Mouse (Mus musculus) kidney, postnatal 0 days (tissue): ENCODE measurements around the gene Fopnl. TPM values are rescaled to one million over a fixed set of nuclear protein-coding genes. Genes with fewer than 3 reads are reported as not detected.

Source experiments
- ATAC-seq: fragments of 200-750 bp; cut with Nextera tagmentation; replicated peaks from 2 replicates; pipeline ENCODE4 v1.8.0; 2017; ENCODE audit warnings: low read depth, moderate number of reproducible peaks, moderate TSS enrichment, moderate library complexity; ENCODE audit not compliant: low FRiP score
- DNase-seq: peaks from one replicate; pipeline ENCODE4 v3.0.0-alpha.2; 2016; ENCODE audit warnings: low spot score
- H3K27ac ChIP-seq: fragments of 300-500 bp; sonication (generic); 2 replicates; pipeline ENCODE4 v1.5.1; 2014; ENCODE audit warnings: mild to moderate bottlenecking
- H3K27me3 ChIP-seq: fragments of 300-500 bp; sonication (generic); 2 replicates; pipeline ENCODE4 v1.6.1; 2014; ENCODE audit warnings: low read length, mixed read lengths; ENCODE audit not compliant: insufficient read depth
- H3K36me3 ChIP-seq: fragments of 300-500 bp; sonication (generic); 2 replicates; pipeline ENCODE4 v1.6.1; 2014; ENCODE audit warnings: low read length, mixed read lengths; ENCODE audit not compliant: insufficient read depth
- H3K4me1 ChIP-seq: fragments of 300-500 bp; sonication (generic); replicated peaks from 2 replicates; pipeline ENCODE4 v1.6.1; 2014; ENCODE audit warnings: antibody characterized with exemption, low read length, mixed read lengths; ENCODE audit not compliant: insufficient read depth
- H3K4me2 ChIP-seq: fragments of 300-500 bp; sonication (generic); 2 replicates; pipeline ENCODE4 v1.6.1; 2014; ENCODE audit warnings: mild to moderate bottlenecking, low read length, moderate library complexity, mixed read lengths
- H3K4me3 ChIP-seq: fragments of 300-500 bp; sonication (generic); replicated peaks from 2 replicates; pipeline ENCODE4 v1.5.1; 2014; ENCODE audit warnings: low read depth, low read length
- H3K9ac ChIP-seq: fragments of 300-500 bp; sonication (generic); 2 replicates; pipeline ENCODE4 v1.6.1; 2014; ENCODE audit warnings: low read depth, low read length
- H3K9me3 ChIP-seq: fragments of 300-500 bp; sonication (generic); replicated peaks from 2 replicates; pipeline ENCODE4 v1.6.1; 2016; ENCODE audit warnings: low read length, inconsistent platforms, mixed read lengths
- CTCF ChIP-seq: IDR thresholded peaks from 2 replicates; pipeline ENCODE4 v1.5.1; 2016; ENCODE audit warnings: antibody characterized with exemption, low read depth, mild to moderate bottlenecking, moderate library complexity
- WGBS: fragments of 180-500 bp; shearing (Covaris S2); extraction: QIAGEN DNeasy Blood & Tissue Kit; methylation state at CpG from one replicate; pipeline ENCODE4 v1.1.7; 2014; 5-methylcytosine and 5-hydroxymethylcytosine counted together
- polyA plus RNA-seq: library from polyadenylated mRNA; unstranded; fragments of >200 nt; fragmentation: Nextera tagmentation; extraction: Ambion mirVana; gene quantifications from 2 replicates; pipeline ENCODE4 v1.2.1, GENCODE M21; 2015

Gene Fopnl
- polyA plus RNA-seq, 1 experiment from 2014 or later, result 144 TPM

GRCm38 (mm10) chr16:14303148-14303547, 14.1 kb downstream of the Fopnl start:
- Histone ChIP-seq H3K27ac (peak overlapping the region; percentile 39; the same call in 1 of the 2 replicates), H3K4me3 (no peak overlapping the region), H3K9ac (no peak overlapping the region), H3K4me1 (no peaks in the 10 kb centered on the region), H3K27me3 (no peaks in the 10 kb centered on the region), H3K36me3 (peaks cover 16% of the 10 kb centered on the region), H3K4me2 (no peak overlapping the region), H3K9me3 (no peaks in the 10 kb centered on the region)
- no peak for TF ChIP-seq CTCF
- DNase-seq (no peak), ATAC-seq (no peak)
- 43% methylated on average over 2 of the region's 2 CpGs for WGBS

- no peak overlapping the region for H3K4me2 ChIP-seq
- peaks cover 20% of the 10 kb centered on the region for H3K36me3 ChIP-seq
- no peaks in the 10 kb centered on the region for H3K27me3 ChIP-seq
- no peaks in the 10 kb centered on the region for H3K9me3 ChIP-seq
- ATAC-seq (no peak), DNase-seq (no peak)
- WGBS, result 85% methylated on average over 4 of the region's 4 CpGs
- H3K27ac ChIP-seq, result no peak overlapping the region
- no peak overlapping the region for H3K9ac ChIP-seq
- TF ChIP-seq CTCF, result no peak
- H3K4me3 ChIP-seq, result no peak overlapping the region
- no peaks in the 10 kb centered on the region for H3K4me1 ChIP-seq
Measured at GRCm38 (mm10) chr16:14298461-14298860, 18.7 kb downstream of the Fopnl start.

- Histone ChIP-seq H3K4me3 (no peak overlapping the region), H3K4me1 (0 out of 2 replicates have a peak, but pooled peaks cover 2% of the 10 kb centered on the region), H3K27me3 (no peaks in the 10 kb centered on the region), H3K27ac (no peak overlapping the region), H3K9me3 (no peaks in the 10 kb centered on the region), H3K9ac (no peak overlapping the region), H3K36me3 (peaks cover 20% of the 10 kb centered on the region), H3K4me2 (no peak overlapping the region)
- DNase-seq (no peak), ATAC-seq (no peak)
- WGBS, result 88% methylated on average over 4 of the region's 4 CpGs
- TF ChIP-seq CTCF, result no peak
Measured at GRCm38 (mm10) chr16:14297746-14298145, 19.5 kb downstream of the Fopnl start.

- Histone ChIP-seq H3K9ac (no peak overlapping the region), H3K4me3 (no peak overlapping the region), H3K27ac (no peak overlapping the region), H3K27me3 (no peaks in the 10 kb centered on the region), H3K4me1 (0 out of 2 replicates have a peak, but pooled peaks cover 8% of the 10 kb centered on the region), H3K9me3 (no peaks in the 10 kb centered on the region), H3K36me3 (peaks cover 20% of the 10 kb centered on the region), H3K4me2 (no peak overlapping the region)
- 77% methylated on average over 3 of the region's 3 CpGs for WGBS
- no peak for TF ChIP-seq CTCF
- ATAC-seq (no peak), DNase-seq (no peak)
Measured at GRCm38 (mm10) chr16:14297137-14297536, 20.1 kb downstream of the Fopnl start.

GRCm38 (mm10) chr16:14296544-14297124, 20.6 kb downstream of the Fopnl start:
- no peaks in the 10 kb centered on the region for H3K27me3 ChIP-seq
- H3K27ac ChIP-seq, result no peak overlapping the region
- H3K9me3 ChIP-seq, result no peaks in the 10 kb centered on the region
- ATAC-seq (no peak), DNase-seq (no peak)
- 0 out of 2 replicates have a peak, but pooled peaks cover 13% of the 10 kb centered on the region for H3K4me1 ChIP-seq
- no peak overlapping the region for H3K4me2 ChIP-seq
- no peak overlapping the region for H3K9ac ChIP-seq
- no peak overlapping the region for H3K4me3 ChIP-seq
- no peak for TF ChIP-seq CTCF
- H3K36me3 ChIP-seq, result peaks cover 20% of the 10 kb centered on the region
- 76% methylated on average over 2 of the region's 2 CpGs for WGBS

GRCm38 (mm10) chr16:14295291-14295690, 21.9 kb downstream of the Fopnl start:
- H3K9ac ChIP-seq, result no peak overlapping the region
- H3K4me1 ChIP-seq, result 0 out of 2 replicates have a peak, but pooled peaks cover 15% of the 10 kb centered on the region
- 80% methylated on average over 2 of the region's 2 CpGs for WGBS
- peaks cover 16% of the 10 kb centered on the region for H3K36me3 ChIP-seq
- no peak overlapping the region for H3K4me2 ChIP-seq
- no peak overlapping the region for H3K27ac ChIP-seq
- ATAC-seq, result no peak
- no peak overlapping the region for H3K4me3 ChIP-seq
- H3K9me3 ChIP-seq, result no peaks in the 10 kb centered on the region
- no peak for TF ChIP-seq CTCF
- H3K27me3 ChIP-seq, result no peaks in the 10 kb centered on the region
- no peak for DNase-seq
